Mouse (Mus musculus) megakaryocyte progenitor cell, adult 5-6 weeks (primary cell): ENCODE data around the gene Eef1akmt1. TPM values are rescaled to one million over a fixed set of nuclear protein-coding genes. Genes with fewer than 3 reads are reported as not detected.

Source experiments
- ATAC-seq: replicated peaks from 2 replicates; pipeline ENCODE4 v1.8.0; 2016; ENCODE audit warnings: mild to moderate bottlenecking, moderate TSS enrichment, inconsistent platforms; ENCODE audit not compliant: poor library complexity
- total RNA-seq, 2 experiments: library from RNA; stranded (forward) in 1 of 2; stranded (reverse) in 1 of 2; fragments of 157-497, 149-512 nt in 1 of 2; fragments of 200-1000 nt in 1 of 2; gene quantifications; 2 replicates each; pipeline versions ENCODE4 v1.2.3 to v1.2.4; 2015 to 2017

The Eef1akmt1 gene
- total RNA-seq, 2 experiments from 2014 or later = 24.2 to 43.6 TPM

GRCm38 (mm10) chr14:57525388-57526049 is 45.9 kb downstream of the Eef1akmt1 start:
- peak; percentile 53 for ATAC-seq

GRCm38 (mm10) chr14:57524671-57525387 is 46.6 kb downstream of the Eef1akmt1 start, which contains the start of gene Il17d:
Gene Il17d, plus strand, starts transcription at chr14:57524777.
- ATAC-seq = no peak

GRCm38 (mm10) chr14:57523762-57524161 is 47.6 kb downstream of the Eef1akmt1 start:
- no peak for ATAC-seq

GRCm38 (mm10) chr14:57517001-57517400 is 54.4 kb downstream of the Eef1akmt1 start:
- ATAC-seq = no peak

GRCm38 (mm10) chr14:57515156-57515762 is 56.2 kb downstream of the Eef1akmt1 start:
- no peak for ATAC-seq

- ATAC-seq = no peak
These were observed 61.9 kb downstream of the Eef1akmt1 start for GRCm38 (mm10) chr14:57509554-57509953.

GRCm38 (mm10) chr14:57503729-57504128 is 67.7 kb downstream of the Eef1akmt1 start:
- ATAC-seq = no peak

Other genes with a start within 250 kb of the Eef1akmt1 start
- gene Cryl1, start 173.1 kb downstream of the Eef1akmt1 start, total RNA-seq (2015) = 21.8 and 22.8 TPM in 2 replicates
- 18.2 and 23.0 TPM in 2 replicates for gene Cryl1, start 173.1 kb downstream of the Eef1akmt1 start, total RNA-seq (2017)
- gene Ift88, start 147.6 kb downstream of the Eef1akmt1 start, total RNA-seq (2015) = 6.9 and 8.6 TPM in 2 replicates
- gene Ift88, start 147.6 kb downstream of the Eef1akmt1 start, total RNA-seq (2017) = 6.6 and 15.0 TPM in 2 replicates
- gene Il17d, start 46.8 kb downstream of the Eef1akmt1 start, total RNA-seq (2015) = not detected in 2 replicates
- 0.17 TPM in 1 of 2 replicates, not detected in the other for gene Il17d, start 46.8 kb downstream of the Eef1akmt1 start, total RNA-seq (2017)
- 37.2 and 38.5 TPM in 2 replicates for gene Xpo4, start 93.8 kb upstream of the Eef1akmt1 start, total RNA-seq (2015)
- 31.2 and 43.2 TPM in 2 replicates for gene Xpo4, start 93.8 kb upstream of the Eef1akmt1 start, total RNA-seq (2017)
- gene Gm49361, start 174.5 kb upstream of the Eef1akmt1 start, total RNA-seq (2015) = not detected in 2 replicates
- gene Gm49361, start 174.5 kb upstream of the Eef1akmt1 start, total RNA-seq (2017) = not detected in 2 replicates
- gene Lats2, start 186.8 kb upstream of the Eef1akmt1 start, total RNA-seq (2015) = 9.3 and 16.9 TPM in 2 replicates
- gene Lats2, start 186.8 kb upstream of the Eef1akmt1 start, total RNA-seq (2017) = 8.1 and 8.2 TPM in 2 replicates
- 160 and 206 TPM in 2 replicates for gene Sap18, start 226.6 kb upstream of the Eef1akmt1 start, total RNA-seq (2015)
- 16.6 and 19.9 TPM in 2 replicates for gene Sap18, start 226.6 kb upstream of the Eef1akmt1 start, total RNA-seq (2017)